Mouse (Mus musculus) megakaryocyte, embryonic 14.5 days (primary cell): ENCODE data around the gene Txnrd2.

Source experiments
- FLI1 ChIP-seq: IDR thresholded peaks from 2 replicates; pipeline ENCODE4 v1.6.1; 2012; ENCODE audit warnings: low read length, inconsistent platforms, mixed read lengths
- GATA1 ChIP-seq: IDR thresholded peaks from 3 replicates; pipeline ENCODE4 v1.6.1; 2012; ENCODE audit warnings: mixed read lengths, low read length, inconsistent platforms, borderline replicate concordance

- TF ChIP-seq GATA1 (no peak), FLI1 (no peak)
Measured at GRCm38 (mm10) chr16:18394056-18394455, 32.1 kb upstream of the Txnrd2 start.
